Mouse (Mus musculus): ENCODE results near the gene Tmem9. TPM values are rescaled to one million over a fixed set of nuclear protein-coding genes. Genes with fewer than 3 reads are reported as not detected.

Gene Tmem9
- polyA plus RNA-seq, 1 experiment from 2014 or later, result 126 TPM

DNA sequence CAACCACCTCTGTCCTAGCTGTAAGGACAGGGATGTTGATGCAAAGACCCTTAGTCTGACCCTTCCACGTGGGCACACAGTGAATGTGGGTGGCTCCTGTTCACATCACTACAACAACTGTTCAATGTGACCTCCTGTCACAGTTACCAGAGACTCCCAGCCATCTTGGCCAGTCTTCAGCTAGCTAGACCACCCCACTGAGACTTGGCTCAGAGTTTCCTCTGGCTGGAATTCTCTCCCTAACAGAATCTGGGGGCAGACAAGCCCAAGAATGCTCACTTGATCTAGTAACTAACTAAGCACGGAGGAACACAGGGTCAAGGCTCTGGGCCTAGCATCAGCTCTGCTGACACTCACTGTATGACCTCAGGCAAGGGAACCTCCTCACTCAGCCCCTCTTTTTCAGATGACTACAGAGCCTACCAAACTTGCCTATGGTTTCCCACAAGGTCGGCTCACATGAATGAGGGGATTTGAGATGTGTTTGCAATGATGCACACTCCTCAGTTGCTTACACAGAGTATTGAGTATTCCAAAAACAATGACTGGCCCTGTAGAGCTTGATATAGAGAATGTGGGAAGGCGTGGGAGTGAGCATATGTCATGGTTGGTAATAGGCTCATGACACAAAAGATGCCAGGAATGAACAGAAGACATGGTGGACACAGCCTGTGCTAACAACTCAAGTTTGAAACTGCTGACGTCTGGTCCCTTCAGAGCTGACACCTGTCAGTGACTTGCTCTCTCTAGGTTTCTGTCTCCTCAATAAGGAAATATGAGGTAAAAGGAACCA lies 31.0 kb downstream of the Tmem9 start:
- no peak for ATAC-seq (ENCODE audit: low FRiP score)
- no peak overlapping the region for H3K27ac ChIP-seq
- WGBS, result 77% methylated on average over 5 of the region's 5 CpGs
- peaks cover 21% of the 10 kb centered on the region for H3K36me3 ChIP-seq (replicated peaks)
- H3K4me1 ChIP-seq, result peaks cover 11% of the 10 kb centered on the region
- peaks cover 20% of the 10 kb centered on the region for H3K27me3 ChIP-seq
- no peak overlapping the region for H3K4me2 ChIP-seq
- no peak overlapping the region for H3K4me3 ChIP-seq (replicated peaks)
- H3K9ac ChIP-seq, result no peak overlapping the region
- no peaks in the 10 kb centered on the region for H3K9me3 ChIP-seq

DNA sequence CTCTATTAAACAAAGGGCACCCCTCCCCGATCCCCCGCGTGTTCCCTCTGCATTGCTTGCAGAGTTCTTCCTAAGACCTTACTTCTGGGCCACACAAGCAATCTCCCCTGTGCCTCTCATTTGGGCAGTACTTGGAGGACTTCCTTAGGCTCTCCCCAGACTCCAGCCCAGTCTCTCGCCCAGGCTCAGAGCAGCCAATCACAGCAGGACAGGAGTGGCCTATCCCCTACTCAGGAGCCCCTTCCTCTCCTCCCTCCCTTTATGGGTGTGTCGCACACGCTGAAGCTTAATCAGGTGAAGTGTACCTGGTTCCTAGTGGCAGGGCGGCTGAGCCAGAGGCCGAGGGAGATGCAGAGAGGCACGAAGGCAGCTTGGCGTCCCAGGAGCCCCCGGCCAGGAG lies 32.5 kb downstream of the Tmem9 start:
- whole genome bisulfite sequencing, result 17% methylated on average over 11 of the region's 11 CpGs

DNA sequence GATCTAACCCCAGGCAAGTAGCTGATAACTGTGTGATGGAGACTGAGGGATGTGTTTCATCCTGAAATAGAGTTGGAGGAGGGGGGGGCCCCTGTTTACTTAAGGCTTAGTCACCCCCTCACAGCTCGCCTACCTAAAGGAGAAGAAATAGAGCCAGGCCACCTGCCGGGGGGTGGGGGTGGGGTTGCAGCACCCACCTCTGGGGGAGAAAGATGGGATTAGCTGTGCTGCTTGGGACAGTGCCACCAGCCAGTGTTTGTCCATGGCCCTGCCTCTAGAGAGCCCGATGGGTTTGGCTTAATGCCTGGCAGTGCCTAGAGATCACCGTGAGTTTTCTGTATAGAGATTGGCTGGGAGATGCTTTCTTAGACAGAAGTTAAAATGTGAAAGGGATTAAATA lies 32.9 kb downstream of the Tmem9 start:
- no peak overlapping the region for H3K27ac ChIP-seq
- no peak overlapping the region for H3K4me2 ChIP-seq
- H3K27me3 ChIP-seq, result peaks cover 20% of the 10 kb centered on the region
- H3K4me1 ChIP-seq, result peaks cover 11% of the 10 kb centered on the region
- H3K36me3 ChIP-seq (replicated peaks), result peaks cover 2% of the 10 kb centered on the region; the same call in 1 of the 2 replicates
- ATAC-seq (ENCODE audit: low FRiP score), result no peak
- H3K4me3 ChIP-seq (replicated peaks), result no peak overlapping the region
- 33% methylated on average over 4 of the region's 4 CpGs for WGBS
- no peak overlapping the region for H3K9ac ChIP-seq
- no peaks in the 10 kb centered on the region for H3K9me3 ChIP-seq

More for the DNA sequence above, 32.5 kb downstream of the Tmem9 start:
- H3K4me2 ChIP-seq, result no peak overlapping the region
- no peak overlapping the region for H3K9ac ChIP-seq
- no peak; the same call in 1 of the 2 replicates for ATAC-seq (ENCODE audit: low FRiP score)
- no peak overlapping the region for H3K4me3 ChIP-seq (replicated peaks)
- H3K36me3 ChIP-seq (replicated peaks), result peaks cover 6% of the 10 kb centered on the region
- peaks cover 11% of the 10 kb centered on the region for H3K4me1 ChIP-seq
- peaks cover 20% of the 10 kb centered on the region for H3K27me3 ChIP-seq
- no peak overlapping the region for H3K27ac ChIP-seq
- H3K9me3 ChIP-seq, result no peaks in the 10 kb centered on the region

DNA sequence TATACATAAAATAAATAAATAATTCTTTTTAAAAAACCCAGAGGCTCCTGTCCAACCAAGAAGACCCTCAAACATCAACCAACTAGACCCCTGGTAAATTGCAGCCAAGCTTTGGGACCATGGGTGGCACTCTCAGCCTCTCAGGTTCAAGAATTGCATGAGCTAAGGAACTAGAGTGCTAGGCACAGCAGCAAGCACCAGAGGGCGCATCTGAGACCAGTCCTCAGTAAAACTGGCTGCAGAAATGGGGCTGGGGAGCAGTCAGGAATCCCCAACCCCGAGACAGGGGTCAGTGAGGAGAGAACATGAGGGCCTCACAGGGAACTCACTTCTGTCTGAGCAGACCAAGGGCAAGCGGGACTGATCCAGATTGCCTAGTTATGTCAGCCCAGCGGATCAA lies 37.8 kb downstream of the Tmem9 start:
- WGBS, result 12% methylated on average over 4 of the region's 4 CpGs
- peaks cover 38% of the 10 kb centered on the region for H3K27me3 ChIP-seq
- no peaks in the 10 kb centered on the region for H3K36me3 ChIP-seq (replicated peaks)
- no peak overlapping the region for H3K4me2 ChIP-seq
- no peak overlapping the region for H3K4me3 ChIP-seq (replicated peaks)
- no peaks in the 10 kb centered on the region for H3K9me3 ChIP-seq
- no peak overlapping the region for H3K27ac ChIP-seq
- H3K4me1 ChIP-seq, result peaks cover 7% of the 10 kb centered on the region
- H3K9ac ChIP-seq, result no peak overlapping the region
- no peak for ATAC-seq (ENCODE audit: low FRiP score)

DNA sequence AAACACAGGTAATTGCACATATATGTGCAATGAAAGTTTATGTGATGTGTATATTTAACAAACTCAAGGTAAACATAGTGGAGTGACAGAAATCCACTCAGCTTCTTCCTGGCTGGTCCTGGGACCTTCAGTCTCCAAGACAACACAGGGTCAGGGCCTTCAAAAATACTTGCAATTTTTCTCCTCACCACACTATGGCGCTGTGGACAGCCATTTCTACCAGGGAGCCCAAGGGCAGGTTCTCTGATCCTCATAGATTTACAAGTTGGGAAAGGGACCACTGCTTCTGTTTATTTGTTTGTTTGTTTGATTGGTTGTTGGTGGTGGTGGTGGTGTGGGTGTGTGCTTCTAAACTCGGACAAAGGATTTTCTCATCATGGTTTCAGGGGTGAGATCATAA lies 39.5 kb downstream of the Tmem9 start:
- Histone ChIP-seq H3K9me3 (no peaks in the 10 kb centered on the region), H3K4me1 (peaks cover 9% of the 10 kb centered on the region), H3K27me3 (peaks cover 48% of the 10 kb centered on the region), H3K4me3 (replicated peaks) (no peak overlapping the region), H3K9ac (no peak overlapping the region), H3K36me3 (replicated peaks) (no peaks in the 10 kb centered on the region), H3K27ac (no peak overlapping the region), H3K4me2 (no peak overlapping the region)
- no peak for ATAC-seq (ENCODE audit: low FRiP score)
- WGBS, result 6% methylated on average over 2 of the region's 2 CpGs

DNA sequence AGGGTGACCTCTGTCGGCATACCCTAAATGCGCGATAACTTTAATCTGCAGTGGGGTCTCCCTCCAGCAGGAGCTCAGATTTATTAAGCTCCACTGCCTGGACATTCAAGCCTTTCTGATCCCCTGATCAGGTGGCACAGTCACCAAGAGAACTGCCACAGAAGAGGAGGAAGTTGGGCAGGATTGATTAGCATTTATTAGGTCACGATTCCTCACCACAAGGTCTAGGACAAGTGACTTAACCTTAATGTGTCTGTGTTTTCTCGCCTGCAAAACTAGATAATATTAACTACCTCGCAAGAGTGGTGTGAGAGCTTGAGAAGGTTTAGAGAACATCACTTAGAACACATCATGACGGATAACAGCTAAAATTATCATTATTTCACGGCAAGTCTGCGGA lies 39.9 kb downstream of the Tmem9 start:
- H3K36me3 ChIP-seq (replicated peaks), result no peaks in the 10 kb centered on the region
- peaks cover 9% of the 10 kb centered on the region for H3K4me1 ChIP-seq
- WGBS, result 72% methylated on average over 9 of the region's 9 CpGs
- H3K27me3 ChIP-seq, result peaks cover 53% of the 10 kb centered on the region
- no peak overlapping the region for H3K9ac ChIP-seq
- H3K27ac ChIP-seq, result no peak overlapping the region
- ATAC-seq (ENCODE audit: low FRiP score), result no peak
- H3K4me3 ChIP-seq (replicated peaks), result no peak overlapping the region
- H3K4me2 ChIP-seq, result no peak overlapping the region
- no peaks in the 10 kb centered on the region for H3K9me3 ChIP-seq

DNA sequence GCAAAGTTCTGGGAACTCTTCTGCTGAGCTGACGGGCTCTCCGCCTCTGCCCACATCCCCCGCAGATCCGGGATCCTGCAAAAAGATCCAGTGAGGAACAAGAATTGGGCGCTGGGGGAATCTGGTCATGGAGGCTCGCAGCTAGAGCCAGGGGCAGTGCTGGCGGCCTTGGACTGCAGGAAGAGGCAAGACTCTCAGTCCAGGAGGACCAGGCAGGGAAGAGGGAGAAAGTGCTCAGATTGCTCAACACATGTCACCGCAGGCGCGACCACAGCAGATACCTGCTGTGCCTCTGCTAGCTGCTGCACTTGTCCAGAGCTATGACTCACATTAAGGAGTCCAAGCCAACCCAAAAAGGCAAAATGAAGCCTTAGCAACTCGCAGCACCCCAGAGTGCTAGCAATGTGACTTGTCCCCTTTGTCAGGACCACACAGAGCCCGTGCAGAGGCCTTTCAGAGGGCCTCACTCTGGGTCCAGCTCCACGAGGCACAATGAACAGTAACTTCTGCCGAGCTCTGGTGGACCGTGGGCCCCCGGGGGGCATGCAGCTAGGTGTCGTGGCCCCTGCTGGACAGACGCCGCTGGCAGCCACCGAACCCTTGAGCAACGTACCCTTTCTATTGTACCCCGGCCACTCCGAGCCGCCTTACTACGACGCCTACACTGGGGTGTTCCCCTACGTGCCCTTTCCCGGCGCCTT lies 42.5 kb downstream of the Tmem9 start, which contains the start of gene Ascl5:
TSS of gene Ascl5 (plus strand) at position 493 of the 701 bp plus-strand sequence.
- no peaks in the 10 kb centered on the region for H3K36me3 ChIP-seq (replicated peaks)
- no peak within 1 kb of the TSS for H3K27ac ChIP-seq
- no peaks in the 10 kb centered on the region for H3K9me3 ChIP-seq
- peak; percentile 45; the same call in 1 of the 2 replicates for ATAC-seq (ENCODE audit: low FRiP score)
- peak within 1 kb of the TSS; percentile 37 for H3K4me3 ChIP-seq (replicated peaks)
- peaks cover 10% of the 10 kb centered on the region for H3K4me1 ChIP-seq
- peaks cover 66% of the 10 kb centered on the region for H3K27me3 ChIP-seq
- 19% methylated on average over 29 of the region's 29 CpGs for WGBS
- 0 out of 2 replicates have a peak within 1 kb of the TSS, but pooled peaks have one; percentile 36 for H3K9ac ChIP-seq
- H3K4me2 ChIP-seq, result peak within 1 kb of the TSS; percentile 53

DNA sequence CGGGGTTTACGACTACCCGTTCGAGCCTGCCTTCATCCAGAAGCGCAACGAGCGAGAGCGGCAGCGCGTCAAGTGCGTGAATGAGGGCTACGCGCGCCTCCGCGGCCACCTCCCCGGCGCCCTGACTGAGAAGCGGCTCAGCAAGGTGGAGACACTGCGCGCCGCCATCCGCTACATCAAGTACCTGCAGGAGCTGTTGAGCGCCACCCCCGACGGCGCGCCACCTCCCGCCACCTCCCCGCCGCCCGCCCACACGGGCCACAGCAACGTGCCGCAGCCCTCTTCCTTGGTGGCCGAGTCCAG lies 43.0 kb downstream of the Tmem9 start:
- ATAC-seq (ENCODE audit: low FRiP score), result peak; percentile 48; the same call in 1 of the 2 replicates
- Histone ChIP-seq H3K27me3 (peaks cover 66% of the 10 kb centered on the region), H3K27ac (no peak overlapping the region), H3K9ac (0 out of 2 replicates have a peak overlapping the region, but pooled peaks have one; percentile 36), H3K4me2 (peak overlapping the region; percentile 53), H3K36me3 (replicated peaks) (no peaks in the 10 kb centered on the region), H3K9me3 (no peaks in the 10 kb centered on the region), H3K4me1 (peaks cover 15% of the 10 kb centered on the region), H3K4me3 (replicated peaks) (peak overlapping the region; percentile 37)
- WGBS, result under 1% methylated on average over 35 of the region's 36 CpGs

DNA sequence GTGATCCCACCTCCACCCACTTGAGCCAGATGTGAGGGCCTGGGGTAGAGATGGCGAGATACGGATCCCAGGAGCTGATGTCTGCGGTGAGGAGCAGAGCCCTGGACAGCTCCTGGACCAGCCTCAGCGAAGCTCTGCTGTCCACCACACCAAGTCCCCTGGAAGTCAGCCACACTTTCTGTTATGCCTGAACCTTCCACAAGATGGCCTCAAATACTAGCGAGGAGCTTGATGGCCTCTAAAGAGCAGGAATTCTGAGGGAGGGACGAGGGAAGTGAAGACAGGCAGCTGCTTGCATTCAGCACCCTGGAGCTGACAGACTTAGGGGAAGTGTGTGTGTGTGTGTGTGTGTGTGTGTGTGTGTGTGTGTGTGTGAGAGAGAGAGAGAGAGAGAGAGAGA lies 43.5 kb downstream of the Tmem9 start:
- H3K27me3 ChIP-seq, result peaks cover 66% of the 10 kb centered on the region
- peak overlapping the region; percentile 53 for H3K4me2 ChIP-seq
- H3K4me3 ChIP-seq (replicated peaks), result peak overlapping the region; percentile 37
- H3K9ac ChIP-seq, result 0 out of 2 replicates have a peak overlapping the region, but pooled peaks have one; percentile 36
- no peaks in the 10 kb centered on the region for H3K36me3 ChIP-seq (replicated peaks)
- peaks cover 20% of the 10 kb centered on the region for H3K4me1 ChIP-seq
- 2% methylated on average over 6 of the region's 6 CpGs for WGBS
- peak; percentile 80 for ATAC-seq (ENCODE audit: low FRiP score)
- no peaks in the 10 kb centered on the region for H3K9me3 ChIP-seq
- no peak overlapping the region for H3K27ac ChIP-seq

DNA sequence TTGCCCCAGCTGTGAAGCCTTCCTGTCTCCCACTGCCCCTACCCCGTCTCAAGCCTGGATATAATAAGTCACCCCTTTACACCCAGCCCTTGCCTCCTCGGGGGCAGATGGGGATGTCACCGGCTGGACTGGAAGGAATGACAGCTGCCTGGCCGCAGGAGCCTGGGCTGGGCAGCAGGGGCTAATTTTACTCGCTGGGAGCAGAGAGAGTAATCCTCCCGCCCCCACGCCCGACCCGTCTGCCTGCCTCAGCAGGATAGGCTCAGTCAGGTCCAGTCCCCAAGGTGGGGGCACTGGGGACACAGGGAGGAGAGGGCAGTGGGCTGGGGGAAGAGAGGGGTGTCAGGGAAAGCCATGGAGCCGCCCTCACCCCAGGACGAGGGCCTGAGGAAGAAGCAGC lies 44.6 kb downstream of the Tmem9 start, which contains the start of gene Cacna1s:
TSS of gene Cacna1s (plus strand) at position 204 of the 400 bp plus-strand sequence.
- Histone ChIP-seq H3K27me3 (peaks cover 62% of the 10 kb centered on the region), H3K4me3 (replicated peaks) (no peak within 1 kb of the TSS), H3K4me2 (no peak within 1 kb of the TSS; the same call in 1 of the 2 replicates), H3K36me3 (replicated peaks) (no peaks in the 10 kb centered on the region), H3K27ac (no peak within 1 kb of the TSS), H3K9me3 (no peaks in the 10 kb centered on the region), H3K9ac (no peak within 1 kb of the TSS), H3K4me1 (peaks cover 24% of the 10 kb centered on the region)
- whole genome bisulfite sequencing, result 31% methylated on average over 11 of the region's 11 CpGs
- ATAC-seq (ENCODE audit: low FRiP score), result no peak

DNA sequence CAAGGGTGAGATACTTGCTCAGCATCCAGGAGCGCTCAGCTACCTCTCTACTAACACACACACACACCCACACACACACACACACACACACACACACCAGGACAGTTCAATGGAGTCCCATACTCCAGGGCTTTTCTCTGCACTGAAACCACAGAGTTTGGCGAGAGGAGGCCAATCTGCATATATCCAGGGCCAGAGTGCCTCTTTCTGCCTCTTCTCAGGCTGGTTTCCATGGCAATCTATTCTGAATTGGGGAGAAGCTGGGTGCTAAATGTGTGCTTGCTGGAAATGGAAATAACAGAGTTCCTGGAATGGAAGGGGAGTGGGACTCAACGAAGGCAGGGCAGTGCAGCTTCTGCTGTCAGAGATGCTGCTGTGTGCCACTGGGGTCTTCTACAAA lies 47.8 kb downstream of the Tmem9 start:
- H3K27me3 ChIP-seq, result peaks cover 37% of the 10 kb centered on the region
- peaks cover 22% of the 10 kb centered on the region for H3K4me1 ChIP-seq
- H3K4me3 ChIP-seq (replicated peaks), result no peak overlapping the region
- H3K4me2 ChIP-seq, result no peak overlapping the region
- no peaks in the 10 kb centered on the region for H3K36me3 ChIP-seq (replicated peaks)
- ATAC-seq (ENCODE audit: low FRiP score), result no peak
- WGBS, result 48% methylated on average over 3 of the region's 3 CpGs
- no peaks in the 10 kb centered on the region for H3K9me3 ChIP-seq
- H3K9ac ChIP-seq, result no peak overlapping the region
- no peak overlapping the region for H3K27ac ChIP-seq

DNA sequence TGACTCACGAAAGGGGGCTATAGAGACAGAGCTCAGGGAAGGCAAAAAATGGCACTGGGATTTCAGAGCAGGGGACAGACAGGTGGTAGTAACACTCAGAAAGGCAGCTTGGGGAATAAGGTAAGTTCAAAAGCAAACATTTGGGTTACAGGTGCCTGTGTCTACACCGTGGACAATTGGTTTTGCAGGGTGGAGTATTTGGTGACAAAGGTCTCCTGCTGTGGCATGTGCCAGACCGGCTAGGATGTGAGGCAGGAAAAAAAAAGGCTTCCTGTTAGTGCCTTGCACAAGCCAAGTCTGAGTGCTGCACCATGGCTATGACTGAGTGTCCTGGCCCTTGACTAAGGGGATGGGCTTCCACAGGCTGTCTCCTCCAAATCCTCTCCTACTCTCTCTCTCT lies 50.6 kb downstream of the Tmem9 start:
- no peak overlapping the region for H3K4me3 ChIP-seq (replicated peaks)
- 0 out of 2 replicates have a peak, but pooled peaks cover 12% of the 10 kb centered on the region for H3K27me3 ChIP-seq
- ATAC-seq (ENCODE audit: low FRiP score), result no peak
- no peak overlapping the region for H3K9ac ChIP-seq
- no peak overlapping the region for H3K4me2 ChIP-seq
- H3K36me3 ChIP-seq (replicated peaks), result no peaks in the 10 kb centered on the region
- no peaks in the 10 kb centered on the region for H3K9me3 ChIP-seq
- WGBS, result 62% methylated on average over 3 of the region's 3 CpGs
- no peak overlapping the region for H3K27ac ChIP-seq
- H3K4me1 ChIP-seq, result peaks cover 25% of the 10 kb centered on the region
